Mouse (Mus musculus): Measurements from ENCODE around the gene Dhrs7. TPM values are rescaled to one million over a fixed set of nuclear protein-coding genes. Genes with fewer than 3 reads are reported as not detected.
"Not testable (repeated sequence)": the region's sequence is repeated elsewhere in the genome, so short reads cannot be mapped to it uniquely, and the experiment has no call there.

Dhrs7 gene
- 33.1 and 35.9 TPM in 2 replicates for polyA plus RNA-seq (2014; fragmentation: Nextera tagmentation; extraction: Ambion mirVana)

DNA sequence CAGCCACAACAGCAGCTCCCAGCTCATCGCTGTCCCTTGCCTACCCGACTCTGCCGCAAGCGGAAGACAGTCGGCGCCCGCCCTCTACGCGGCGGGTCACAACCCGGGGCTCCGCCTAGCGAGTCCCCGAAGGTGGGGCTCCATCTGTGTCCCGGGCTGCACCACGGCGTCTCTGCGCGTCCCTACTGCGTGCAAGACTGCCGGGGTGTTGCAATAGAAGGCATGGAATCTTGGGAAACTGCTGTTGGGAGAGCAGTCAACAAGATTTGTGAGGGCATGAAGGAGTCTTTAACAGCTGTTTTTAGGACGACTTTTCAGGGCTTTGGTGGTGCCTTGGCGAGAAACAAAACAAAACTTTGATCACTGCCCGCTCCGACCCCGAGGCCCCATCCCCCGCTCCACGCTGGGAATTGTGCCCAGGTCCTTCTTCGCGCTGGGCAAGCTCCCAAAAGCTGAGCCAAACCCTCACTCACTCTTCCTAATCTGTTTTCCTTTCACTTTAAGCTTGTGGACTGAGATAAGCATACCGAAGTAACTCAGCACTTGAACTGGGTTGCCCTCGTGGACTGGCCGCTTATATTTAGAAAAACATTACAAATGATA, at the start of gene Dhrs7:
Dhrs7 (minus strand) TSS at position 175 of the 603 bp plus-strand sequence.
- Histone ChIP-seq H3K36me3 (ENCODE audit: control insufficient read depth, insufficient read depth, low read length) (no peaks in the 10 kb centered on the region), H3K4me2 (peak within 1 kb of the TSS; percentile 90), H3K9ac (ENCODE audit: low read depth, low read length) (peak within 1 kb of the TSS; percentile 77), H3K4me3 (ENCODE audit: low read depth, low read length) (peak within 1 kb of the TSS; percentile 71), H3K4me1 (ENCODE audit: control insufficient read depth, insufficient read depth, low read length) (peaks cover 6% of the 10 kb centered on the region; the same call in 1 of the 2 replicates), H3K9me3 (replicated peaks; ENCODE audit: control insufficient read depth, low read length) (no peaks in the 10 kb centered on the region), H3K27me3 (ENCODE audit: control insufficient read depth, insufficient read depth, low read length) (no peaks in the 10 kb centered on the region), H3K27ac (ENCODE audit: low read depth, low read length) (peak within 1 kb of the TSS; percentile 85)
- ATAC-seq (replicated peaks; ENCODE audit: insufficient number of reproducible peaks, low FRiP score, low TSS enrichment): peak; percentile 92
- under 1% methylated on average over 33 of the region's 33 CpGs for WGBS (ENCODE audit: insufficient replicate concordance)

GRCm38 (mm10) chr12:72709981-72710380, 45.3 kb upstream of the Dhrs7 start:
- no peak overlapping the region for H3K4me2 ChIP-seq
- no peaks in the 10 kb centered on the region for H3K36me3 ChIP-seq (ENCODE audit: control insufficient read depth, insufficient read depth, low read length)
- no peaks in the 10 kb centered on the region for H3K27me3 ChIP-seq (ENCODE audit: control insufficient read depth, insufficient read depth, low read length)
- H3K9ac ChIP-seq (ENCODE audit: low read depth, low read length): no peak overlapping the region
- peaks cover 7% of the 10 kb centered on the region for H3K9me3 ChIP-seq (replicated peaks; ENCODE audit: control insufficient read depth, low read length)
- H3K4me1 ChIP-seq (ENCODE audit: control insufficient read depth, insufficient read depth, low read length): no peaks in the 10 kb centered on the region
- H3K4me3 ChIP-seq (ENCODE audit: low read depth, low read length): no peak overlapping the region
- WGBS (ENCODE audit: insufficient replicate concordance): 91% methylated on average over 3 of the region's 3 CpGs
- no peak overlapping the region for H3K27ac ChIP-seq (ENCODE audit: low read depth, low read length)
- no peak for ATAC-seq (replicated peaks; ENCODE audit: insufficient number of reproducible peaks, low FRiP score, low TSS enrichment)

- Histone ChIP-seq H3K9me3 (replicated peaks; ENCODE audit: control insufficient read depth, low read length) (no peaks in the 10 kb centered on the region), H3K36me3 (ENCODE audit: control insufficient read depth, insufficient read depth, low read length) (no peaks in the 10 kb centered on the region), H3K27me3 (ENCODE audit: control insufficient read depth, insufficient read depth, low read length) (no peaks in the 10 kb centered on the region), H3K4me3 (ENCODE audit: low read depth, low read length) (no peak overlapping the region), H3K27ac (ENCODE audit: low read depth, low read length) (no peak overlapping the region), H3K9ac (ENCODE audit: low read depth, low read length) (no peak overlapping the region), H3K4me2 (no peak overlapping the region), H3K4me1 (ENCODE audit: control insufficient read depth, insufficient read depth, low read length) (no peaks in the 10 kb centered on the region)
- 89% methylated on average over 4 of the region's 4 CpGs for WGBS (ENCODE audit: insufficient replicate concordance)
- ATAC-seq (replicated peaks; ENCODE audit: insufficient number of reproducible peaks, low FRiP score, low TSS enrichment): no peak
Observed at GRCm38 (mm10) chr12:72704068-72704467, 39.4 kb upstream of the Dhrs7 start.

DNA sequence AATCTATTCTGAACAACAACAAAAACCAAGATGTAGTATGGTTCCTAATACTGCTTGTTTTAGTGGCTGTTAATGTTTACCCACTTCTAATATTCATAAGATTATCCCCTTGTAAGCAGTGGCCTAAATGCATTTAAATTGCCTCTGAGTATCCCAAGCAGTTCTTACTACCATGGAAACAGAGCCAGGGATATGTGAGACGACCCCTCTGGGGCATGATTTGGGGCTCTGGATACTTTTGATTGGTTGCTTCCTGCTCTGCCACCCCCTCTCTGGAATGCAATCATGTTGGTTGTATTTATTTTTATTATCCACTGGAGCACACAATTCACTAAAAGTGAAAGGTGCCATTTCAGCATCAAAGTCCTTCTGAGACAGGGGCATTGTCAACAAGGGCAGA, 35.3 kb upstream of the Dhrs7 start:
- Histone ChIP-seq H3K9me3 (replicated peaks; ENCODE audit: control insufficient read depth, low read length) (no peaks in the 10 kb centered on the region), H3K36me3 (ENCODE audit: control insufficient read depth, insufficient read depth, low read length) (no peaks in the 10 kb centered on the region), H3K27me3 (ENCODE audit: control insufficient read depth, insufficient read depth, low read length) (no peaks in the 10 kb centered on the region), H3K4me2 (no peak overlapping the region), H3K4me1 (ENCODE audit: control insufficient read depth, insufficient read depth, low read length) (no peaks in the 10 kb centered on the region), H3K27ac (ENCODE audit: low read depth, low read length) (no peak overlapping the region), H3K4me3 (ENCODE audit: low read depth, low read length) (no peak overlapping the region), H3K9ac (ENCODE audit: low read depth, low read length) (no peak overlapping the region)
- WGBS (ENCODE audit: insufficient replicate concordance): 66% methylated on average over 1 of the region's 1 CpGs
- no peak for ATAC-seq (replicated peaks; ENCODE audit: insufficient number of reproducible peaks, low FRiP score, low TSS enrichment)

- Histone ChIP-seq H3K4me1 (ENCODE audit: control insufficient read depth, insufficient read depth, low read length) (no peaks in the 10 kb centered on the region), H3K36me3 (ENCODE audit: control insufficient read depth, insufficient read depth, low read length) (no peaks in the 10 kb centered on the region), H3K27me3 (ENCODE audit: control insufficient read depth, insufficient read depth, low read length) (no peaks in the 10 kb centered on the region), H3K4me3 (ENCODE audit: low read depth, low read length) (no peak overlapping the region), H3K4me2 (peak overlapping the region; percentile 33), H3K9me3 (replicated peaks; ENCODE audit: control insufficient read depth, low read length) (no peaks in the 10 kb centered on the region), H3K27ac (ENCODE audit: low read depth, low read length) (no peak overlapping the region), H3K9ac (ENCODE audit: low read depth, low read length) (no peak overlapping the region)
- WGBS (ENCODE audit: insufficient replicate concordance): 24% methylated on average over 9 of the region's 9 CpGs
- no peak for ATAC-seq (replicated peaks; ENCODE audit: insufficient number of reproducible peaks, low FRiP score, low TSS enrichment)
Observed at GRCm38 (mm10) chr12:72694901-72695463, 30.3 kb upstream of the Dhrs7 start.

DNA sequence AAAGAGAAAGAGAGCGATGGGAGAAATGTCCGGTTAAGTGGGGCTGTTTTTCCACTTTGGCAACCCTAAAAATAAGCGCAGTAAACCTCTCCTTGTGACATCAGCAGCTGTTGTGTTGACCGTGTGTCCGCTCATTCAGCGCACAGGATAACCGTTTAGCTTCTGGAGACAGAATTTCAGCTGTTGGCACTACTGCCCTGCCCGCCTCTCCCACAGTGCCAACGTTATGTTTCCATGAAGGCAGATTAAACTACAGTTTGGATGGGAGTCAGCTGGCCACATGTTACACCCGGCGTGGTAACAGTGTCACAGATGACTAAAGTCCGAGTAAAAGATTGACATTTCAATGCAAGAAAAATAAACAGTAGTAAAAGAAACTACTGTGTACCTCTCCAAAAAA, 29.7 kb upstream of the Dhrs7 start:
- Histone ChIP-seq H3K27me3 (ENCODE audit: control insufficient read depth, insufficient read depth, low read length) (no peaks in the 10 kb centered on the region), H3K9ac (ENCODE audit: low read depth, low read length) (no peak overlapping the region), H3K4me2 (no peak overlapping the region), H3K4me3 (ENCODE audit: low read depth, low read length) (no peak overlapping the region), H3K36me3 (ENCODE audit: control insufficient read depth, insufficient read depth, low read length) (no peaks in the 10 kb centered on the region), H3K9me3 (replicated peaks; ENCODE audit: control insufficient read depth, low read length) (no peaks in the 10 kb centered on the region), H3K27ac (ENCODE audit: low read depth, low read length) (no peak overlapping the region), H3K4me1 (ENCODE audit: control insufficient read depth, insufficient read depth, low read length) (no peaks in the 10 kb centered on the region)
- ATAC-seq (replicated peaks; ENCODE audit: insufficient number of reproducible peaks, low FRiP score, low TSS enrichment): no peak
- WGBS (ENCODE audit: insufficient replicate concordance): 69% methylated on average over 12 of the region's 12 CpGs

GRCm38 (mm10) chr12:72693895-72694294, 29.2 kb upstream of the Dhrs7 start:
- no peak for ATAC-seq (replicated peaks; ENCODE audit: insufficient number of reproducible peaks, low FRiP score, low TSS enrichment)
- no peaks in the 10 kb centered on the region for H3K9me3 ChIP-seq (replicated peaks; ENCODE audit: control insufficient read depth, low read length)
- no peaks in the 10 kb centered on the region for H3K4me1 ChIP-seq (ENCODE audit: control insufficient read depth, insufficient read depth, low read length)
- H3K27me3 ChIP-seq (ENCODE audit: control insufficient read depth, insufficient read depth, low read length): no peaks in the 10 kb centered on the region
- 39% methylated on average over 6 of the region's 6 CpGs for WGBS (ENCODE audit: insufficient replicate concordance)
- H3K4me2 ChIP-seq: no peak overlapping the region
- H3K9ac ChIP-seq (ENCODE audit: low read depth, low read length): no peak overlapping the region
- H3K27ac ChIP-seq (ENCODE audit: low read depth, low read length): no peak overlapping the region
- no peaks in the 10 kb centered on the region for H3K36me3 ChIP-seq (ENCODE audit: control insufficient read depth, insufficient read depth, low read length)
- H3K4me3 ChIP-seq (ENCODE audit: low read depth, low read length): no peak overlapping the region

DNA sequence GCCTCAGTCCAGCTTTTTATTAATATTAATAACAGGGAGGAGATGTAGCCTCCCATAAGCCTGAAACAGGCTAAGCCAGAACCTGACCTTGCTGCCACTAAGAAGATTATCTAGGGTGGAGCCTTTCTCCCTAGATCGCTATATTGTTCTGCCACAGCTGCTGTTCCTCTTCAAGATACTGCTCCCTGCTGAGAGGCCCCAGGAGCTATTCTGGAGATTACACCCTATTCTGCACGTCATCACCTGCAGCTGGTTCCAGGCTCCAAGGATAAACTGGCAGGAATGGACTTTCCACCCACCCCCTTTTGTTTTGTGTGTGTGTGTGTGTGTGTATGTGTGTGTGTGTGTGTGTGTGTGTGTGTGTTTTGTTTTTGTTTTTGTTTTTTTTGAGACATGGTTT, 23.6 kb upstream of the Dhrs7 start:
- H3K4me2 ChIP-seq; H3K4me1 ChIP-seq (ENCODE audit: control insufficient read depth, insufficient read depth, low read length); H3K27me3 ChIP-seq (ENCODE audit: control insufficient read depth, insufficient read depth, low read length); H3K27ac ChIP-seq (ENCODE audit: low read depth, low read length); H3K9ac ChIP-seq (ENCODE audit: low read depth, low read length); H3K9me3 ChIP-seq (replicated peaks; ENCODE audit: control insufficient read depth, low read length); H3K36me3 ChIP-seq (ENCODE audit: control insufficient read depth, insufficient read depth, low read length); ATAC-seq (replicated peaks; ENCODE audit: insufficient number of reproducible peaks, low FRiP score, low TSS enrichment); H3K4me3 ChIP-seq (ENCODE audit: low read depth, low read length): not testable (repeated sequence)
- WGBS (ENCODE audit: insufficient replicate concordance): 18% methylated on average over 2 of the region's 2 CpGs

DNA sequence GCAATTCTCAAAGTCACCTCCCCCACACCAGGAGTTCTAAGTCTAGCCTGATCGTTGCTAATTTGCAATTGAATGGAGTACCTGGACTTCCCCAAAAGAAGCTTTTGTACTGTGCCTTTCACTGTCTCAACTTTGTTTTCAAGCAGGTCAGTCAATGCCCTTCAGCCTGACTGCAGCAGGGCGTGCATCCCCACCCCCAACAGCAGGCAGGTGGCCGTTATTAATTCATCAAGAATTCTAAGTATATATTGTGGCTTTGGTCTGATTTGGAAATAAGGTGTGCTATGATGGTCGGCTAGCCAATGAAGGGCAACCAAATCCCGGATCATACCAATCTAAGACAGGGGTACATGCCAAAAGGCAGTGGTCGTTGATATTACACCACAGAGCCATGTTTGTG, 23.0 kb upstream of the Dhrs7 start:
- not testable (repeated sequence) for H3K27me3 ChIP-seq (ENCODE audit: control insufficient read depth, insufficient read depth, low read length); H3K9ac ChIP-seq (ENCODE audit: low read depth, low read length); ATAC-seq (replicated peaks; ENCODE audit: insufficient number of reproducible peaks, low FRiP score, low TSS enrichment); H3K4me1 ChIP-seq (ENCODE audit: control insufficient read depth, insufficient read depth, low read length); H3K4me3 ChIP-seq (ENCODE audit: low read depth, low read length); H3K9me3 ChIP-seq (replicated peaks; ENCODE audit: control insufficient read depth, low read length); H3K4me2 ChIP-seq; H3K27ac ChIP-seq (ENCODE audit: low read depth, low read length); H3K36me3 ChIP-seq (ENCODE audit: control insufficient read depth, insufficient read depth, low read length)
- WGBS (ENCODE audit: insufficient replicate concordance): 50% methylated on average over 6 of the region's 6 CpGs
